Mouse (Mus musculus) cerebellum, adult (tissue): ENCODE results near the gene Pced1b.
"Not testable (repeated sequence)": the region's sequence is repeated elsewhere in the genome, so short reads cannot be mapped to it uniquely, and the experiment has no call there.

Experiments used
- ATAC-seq: cut with Nextera tagmentation; 2 replicates; pipeline ENCODE4 v1.9.2; 2017; ENCODE audit warnings: mild to moderate bottlenecking, moderate library complexity, mixed read lengths; ENCODE audit not compliant: insufficient number of reproducible peaks, low FRiP score, low TSS enrichment

The Pced1b gene

GRCm38 (mm10) chr15:97368035-97368608 lies 121.2 kb downstream of the Pced1b start:
- ATAC-seq = no peak

DNA sequence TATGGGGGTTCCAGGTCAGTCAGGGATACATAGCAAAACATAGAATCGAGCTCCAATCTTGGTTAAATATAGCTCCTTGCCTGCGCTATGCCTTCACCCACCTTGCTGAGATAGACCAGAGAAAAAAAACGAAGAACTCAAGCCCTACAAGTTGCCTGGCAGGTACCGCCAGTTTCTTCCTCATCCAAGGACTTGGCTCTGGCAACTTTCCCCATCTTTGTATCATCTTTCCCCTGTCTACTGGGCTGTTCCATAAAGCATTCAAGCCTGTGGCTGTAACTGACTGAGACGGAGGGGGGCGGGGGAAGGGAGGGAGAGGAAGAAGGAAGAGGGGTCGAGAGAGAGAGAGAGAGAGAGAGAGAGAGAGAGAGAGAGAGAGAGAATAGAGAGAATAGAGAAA lies 121.7 kb downstream of the Pced1b start:
- ATAC-seq = no peak

DNA sequence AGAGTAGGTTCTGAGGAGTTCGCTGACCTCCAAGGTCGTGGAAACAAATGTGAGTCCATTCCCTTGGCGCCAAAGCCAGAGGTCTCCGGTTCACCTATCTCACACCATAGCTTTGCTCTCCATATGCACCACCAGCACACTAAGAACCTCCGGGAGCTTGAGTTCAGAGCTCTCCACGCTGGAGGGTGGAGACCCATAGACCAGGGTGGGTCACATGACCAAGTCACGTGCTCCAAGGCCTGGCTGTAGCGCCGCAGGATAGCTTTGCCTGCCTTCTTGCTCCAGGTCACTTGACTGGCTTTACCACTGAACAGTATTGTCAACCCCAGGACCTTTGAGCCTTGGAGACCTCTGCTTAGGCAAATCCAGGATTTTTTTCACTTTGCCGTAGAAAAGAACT lies 122.2 kb downstream of the Pced1b start:
- ATAC-seq = no peak

DNA sequence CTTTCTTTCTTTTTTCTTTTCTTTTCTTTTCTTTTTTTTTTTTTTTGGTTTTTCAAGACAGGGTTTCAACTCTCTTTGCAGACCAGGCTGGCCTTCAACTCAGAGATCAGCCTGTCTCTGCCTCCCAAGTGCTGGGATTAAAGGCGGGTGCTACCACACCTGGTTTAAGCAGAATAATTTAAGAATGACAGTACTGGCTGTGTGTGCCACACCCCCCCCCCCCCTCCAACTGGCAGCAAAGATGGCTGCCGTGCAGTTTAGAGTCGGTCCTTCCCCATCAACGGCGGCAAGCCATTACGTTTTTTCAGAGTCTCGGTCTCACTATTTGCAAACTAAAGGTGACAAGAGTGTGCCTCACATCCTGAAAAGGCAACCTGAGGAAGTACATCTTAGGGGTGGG lies 124.0 kb downstream of the Pced1b start:
- ATAC-seq = no peak

- not testable (repeated sequence) for ATAC-seq
Measured at GRCm38 (mm10) chr15:97372043-97372442, 125.1 kb downstream of the Pced1b start.

DNA sequence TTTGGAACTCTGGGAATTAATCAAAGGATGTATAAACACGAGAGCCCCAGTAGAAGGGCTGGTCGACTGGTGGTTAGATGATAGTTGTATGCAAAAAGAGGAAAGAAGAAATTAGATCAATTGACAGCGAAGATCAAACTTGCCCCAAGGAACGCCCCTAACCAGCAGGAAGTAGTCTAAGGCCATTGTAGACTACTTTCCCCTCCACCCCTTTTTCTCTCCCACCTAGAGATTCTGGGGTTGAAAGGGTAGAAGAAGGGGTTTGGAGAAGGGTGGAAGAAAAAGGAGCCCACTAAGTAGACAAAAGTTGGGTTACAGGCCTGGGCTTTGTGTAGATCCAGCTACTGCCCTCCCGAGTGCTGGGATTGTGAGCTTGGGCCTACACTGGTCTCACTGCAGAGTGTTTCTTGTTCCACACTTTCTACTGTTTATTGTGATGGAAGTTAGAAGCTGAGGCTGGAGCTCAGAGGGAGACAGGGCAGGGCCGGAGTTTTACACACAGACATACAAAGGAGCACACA lies 125.8 kb downstream of the Pced1b start:
- no peak for ATAC-seq

GRCm38 (mm10) chr15:97373203-97374084 lies 126.5 kb downstream of the Pced1b start:
- ATAC-seq = no peak

- no peak for ATAC-seq
Measured at GRCm38 (mm10) chr15:97374085-97374844, 127.4 kb downstream of the Pced1b start.

GRCm38 (mm10) chr15:97374845-97375720 lies 128.2 kb downstream of the Pced1b start:
- no peak for ATAC-seq

DNA sequence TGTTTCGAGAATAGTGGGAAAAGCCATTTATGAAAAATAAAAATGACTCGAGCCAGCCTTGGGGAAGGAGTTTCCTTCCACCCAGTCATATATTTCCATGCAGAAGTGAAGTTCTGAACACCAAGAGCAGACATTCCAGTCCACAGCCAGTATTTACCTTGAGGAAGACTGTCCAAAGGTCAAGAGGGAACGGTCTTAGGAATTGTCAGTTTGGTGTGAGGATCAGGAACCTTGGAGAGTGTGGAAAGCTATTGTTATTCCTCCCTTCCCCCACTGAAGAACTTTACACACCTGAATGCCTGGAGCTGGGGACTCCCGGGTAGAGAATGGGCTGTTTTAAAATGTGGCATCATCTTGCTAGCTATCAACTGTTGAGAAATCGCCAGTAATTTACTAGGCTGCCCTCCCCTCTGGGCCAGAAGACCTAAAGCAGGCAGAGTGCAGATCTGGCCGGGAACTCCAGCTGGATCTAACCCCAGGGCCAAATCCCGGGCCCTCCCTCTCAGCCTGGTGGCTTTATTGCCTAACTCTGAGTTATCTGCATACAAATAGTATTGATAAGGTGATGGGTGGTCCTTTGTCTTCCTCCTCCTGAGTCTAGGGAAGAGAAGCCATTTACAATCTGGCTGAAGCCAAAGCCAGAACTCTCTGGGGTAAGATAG lies 129.3 kb downstream of the Pced1b start:
- no peak for ATAC-seq

GRCm38 (mm10) chr15:97376792-97377222 lies 129.9 kb downstream of the Pced1b start:
- ATAC-seq = no peak

DNA sequence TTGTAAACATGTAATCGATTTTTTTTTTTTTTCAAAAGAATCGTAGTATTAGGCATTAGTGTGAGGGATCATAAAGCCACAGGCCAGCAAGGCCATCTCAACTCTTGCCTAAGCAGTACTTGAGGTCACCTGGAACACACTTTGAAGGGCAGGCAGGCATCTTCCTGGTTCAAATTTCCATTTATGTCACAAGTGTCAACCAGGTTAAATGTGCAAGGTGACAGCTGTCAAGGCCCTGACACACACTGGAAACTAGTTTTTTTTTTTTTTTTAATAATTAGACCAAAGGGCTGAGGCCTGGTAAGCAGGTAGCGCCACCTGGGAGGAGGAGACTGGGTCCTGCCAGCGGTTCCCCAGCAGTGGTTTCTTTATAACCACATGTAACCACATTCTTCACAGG lies 131.2 kb downstream of the Pced1b start:
- no peak for ATAC-seq

DNA sequence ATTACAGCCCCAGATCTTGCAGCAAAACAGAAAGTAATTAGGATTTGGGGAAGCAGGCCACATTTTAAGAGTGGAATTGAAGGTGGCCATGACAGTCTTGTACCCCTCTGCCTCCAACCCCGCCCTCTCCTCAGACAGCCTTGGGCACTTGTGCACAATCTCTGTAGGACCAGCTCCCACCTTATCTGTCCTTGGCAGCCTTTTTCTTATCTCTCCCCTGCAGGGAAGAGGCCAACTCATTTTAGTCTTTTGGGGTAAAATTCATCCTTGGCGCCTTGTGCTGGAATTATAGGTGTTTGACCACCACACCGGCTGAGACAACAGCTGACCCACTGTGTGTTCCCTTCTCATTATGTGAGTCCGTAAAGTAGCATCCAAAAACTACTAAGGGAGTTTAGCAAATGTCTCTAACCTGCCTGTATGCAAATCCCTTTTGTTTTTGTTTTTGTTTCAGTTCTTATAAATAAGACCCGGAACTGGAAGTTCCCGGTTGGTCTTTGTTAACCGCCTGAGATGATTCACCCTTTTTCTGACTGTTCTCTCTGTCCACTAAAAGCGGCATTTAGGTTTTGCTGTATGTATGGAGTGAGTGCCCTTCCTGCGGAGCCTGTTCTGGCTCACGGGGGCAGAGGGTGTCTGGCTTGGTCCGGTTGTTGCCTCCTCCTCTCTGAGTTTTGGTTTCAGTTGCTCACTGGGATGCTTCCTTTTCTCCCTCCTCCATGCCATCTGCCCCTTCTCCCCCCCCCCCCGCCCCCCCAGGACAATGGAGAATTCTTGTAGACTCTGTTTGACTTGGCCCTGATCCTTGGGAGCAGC lies 132.8 kb downstream of the Pced1b start:
- ATAC-seq = no peak

GRCm38 (mm10) chr15:97382567-97382966 lies 135.7 kb downstream of the Pced1b start:
- ATAC-seq = no peak

GRCm38 (mm10) chr15:97383523-97384141 lies 136.7 kb downstream of the Pced1b start:
- ATAC-seq = no peak

- no peak for ATAC-seq
Measured at GRCm38 (mm10) chr15:97384170-97385018, 137.5 kb downstream of the Pced1b start.

DNA sequence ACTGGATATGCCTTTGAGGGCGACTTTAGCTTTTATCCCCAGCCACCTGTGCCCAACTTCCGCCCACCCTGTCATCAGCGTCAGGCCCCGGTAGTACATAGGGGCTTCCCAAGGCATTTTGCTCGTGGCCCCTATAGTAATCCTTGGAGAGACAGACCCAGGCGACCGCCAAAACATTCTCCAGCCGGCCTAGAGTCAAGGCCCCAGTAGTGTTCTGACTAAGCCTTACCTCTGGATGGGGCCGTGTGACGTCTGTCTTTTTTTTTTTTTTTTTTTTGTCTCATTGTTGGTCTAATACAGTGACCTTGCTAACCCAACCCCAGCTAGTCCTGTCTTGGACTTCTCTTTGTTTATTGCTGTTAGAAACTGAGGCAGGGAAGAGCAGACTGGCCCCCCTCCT lies 138.3 kb downstream of the Pced1b start:
- not testable (repeated sequence) for ATAC-seq
